Mouse (Mus musculus) heart, embryonic 12.5 days (tissue): ENCODE results near the gene Auts2. TPM values are rescaled to one million over a fixed set of nuclear protein-coding genes. Genes with fewer than 3 reads are reported as not detected.

Experiments
- ATAC-seq: fragments of 200-750 bp; cut with Nextera tagmentation; 2 replicates; pipeline ENCODE4 v1.8.0; 2017; ENCODE audit warnings: moderate TSS enrichment, moderate library complexity; ENCODE audit not compliant: insufficient number of reproducible peaks, low FRiP score
- H3K27ac ChIP-seq: fragments of 300-500 bp; sonication (generic); 2 replicates; pipeline ENCODE4 v1.5.1; 2016; ENCODE audit warnings: mild to moderate bottlenecking, moderate library complexity; ENCODE audit not compliant: poor library complexity, severe bottlenecking
- H3K27me3 ChIP-seq: fragments of 300-500 bp; sonication (generic); replicated peaks from 2 replicates; pipeline ENCODE4 v1.6.1; 2016; ENCODE audit warnings: mild to moderate bottlenecking, moderate library complexity
- H3K36me3 ChIP-seq: fragments of 300-500 bp; sonication (generic); 2 replicates; pipeline ENCODE4 v1.6.1; 2016; ENCODE audit warnings: mild to moderate bottlenecking, moderate library complexity
- H3K4me1 ChIP-seq: fragments of 300-500 bp; sonication (generic); replicated peaks from 2 replicates; pipeline ENCODE4 v1.6.1; 2016; ENCODE audit warnings: mild to moderate bottlenecking
- H3K4me2 ChIP-seq: fragments of 300-500 bp; sonication (generic); 2 replicates; pipeline ENCODE4 v1.6.1; 2016; ENCODE audit warnings: mild to moderate bottlenecking, moderate library complexity
- H3K4me3 ChIP-seq: fragments of 300-500 bp; sonication (generic); 2 replicates; pipeline ENCODE4 v1.5.1; 2016; ENCODE audit warnings: mild to moderate bottlenecking
- H3K9ac ChIP-seq: fragments of 300-500 bp; sonication (generic); 2 replicates; pipeline ENCODE4 v1.6.1; 2016; ENCODE audit warnings: mild to moderate bottlenecking, moderate library complexity
- H3K9me3 ChIP-seq: fragments of 300-500 bp; sonication (generic); replicated peaks from 2 replicates; pipeline ENCODE4 v1.6.1; 2016; ENCODE audit warnings: mild to moderate bottlenecking, moderate library complexity
- WGBS: fragments of 180-500 bp; shearing (Covaris S2); methylation state at CpG from one replicate; pipeline ENCODE4 v1.1.7; 2016; 5-methylcytosine and 5-hydroxymethylcytosine counted together
- polyA plus RNA-seq: library from polyadenylated mRNA; unstranded; fragments of >200 nt; fragmentation: Nextera tagmentation; extraction: Ambion mirVana; gene quantifications from 2 replicates; pipeline ENCODE4 v1.2.1, GENCODE M21; 2016

The Auts2 gene
- polyA plus RNA-seq, 1 experiment from 2014 or later = 25.3 TPM

DNA sequence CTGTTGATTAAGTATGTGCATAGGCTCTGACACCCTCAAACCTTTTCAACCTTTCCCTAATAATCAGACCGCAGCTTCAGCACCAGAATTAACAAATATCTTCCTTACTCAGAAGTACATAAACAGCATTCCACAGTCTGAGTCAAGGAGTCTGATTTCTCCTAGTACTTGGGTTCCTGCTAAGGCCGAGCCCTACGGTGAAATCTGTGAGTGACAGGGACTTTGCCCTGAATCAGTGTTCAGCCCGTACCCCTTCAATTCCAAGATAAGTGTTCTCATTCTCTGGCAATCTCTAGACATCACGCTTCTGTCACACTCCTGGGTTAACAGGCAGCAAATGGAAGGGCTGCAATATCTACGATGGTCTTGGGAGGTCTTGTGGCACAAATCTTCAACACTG lies 226.2 kb downstream of the Auts2 start:
- 42% methylated on average over 6 of the region's 6 CpGs for WGBS
- no peak for ATAC-seq
- Histone ChIP-seq H3K4me2 (no peak overlapping the region), H3K36me3 (no peaks in the 10 kb centered on the region), H3K4me3 (no peak overlapping the region), H3K27me3 (no peaks in the 10 kb centered on the region), H3K27ac (no peak overlapping the region), H3K9ac (no peak overlapping the region), H3K9me3 (no peaks in the 10 kb centered on the region), H3K4me1 (peaks cover 43% of the 10 kb centered on the region)

- Histone ChIP-seq H3K27me3 (no peaks in the 10 kb centered on the region), H3K4me1 (peaks cover 22% of the 10 kb centered on the region), H3K27ac (no peak overlapping the region), H3K4me2 (no peak overlapping the region), H3K9ac (no peak overlapping the region), H3K36me3 (no peaks in the 10 kb centered on the region), H3K4me3 (no peak overlapping the region), H3K9me3 (no peaks in the 10 kb centered on the region)
- ATAC-seq = no peak
- WGBS = 82% methylated on average over 5 of the region's 5 CpGs
These were observed 228.8 kb downstream of the Auts2 start for GRCm38 (mm10) chr5:132314300-132314699.

DNA sequence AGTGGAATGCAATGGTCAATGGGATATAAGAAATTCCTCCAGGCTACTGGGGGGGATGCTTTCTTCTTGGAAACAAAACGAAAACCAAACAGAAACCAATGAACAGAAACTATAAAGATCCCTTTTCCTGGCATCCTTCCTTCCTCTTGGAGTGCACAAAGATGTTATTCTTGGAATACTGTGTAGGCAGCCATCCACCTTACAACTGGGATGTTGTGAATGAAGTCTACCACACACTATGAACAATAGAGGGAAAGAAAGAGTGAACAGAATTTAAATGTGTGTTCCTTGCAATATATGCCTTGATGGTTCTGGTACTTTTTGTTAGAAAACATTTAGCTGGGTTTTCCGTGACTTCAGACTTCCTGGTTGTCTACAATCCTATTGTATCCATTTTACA lies 236.1 kb downstream of the Auts2 start:
- ATAC-seq = no peak
- H3K36me3 ChIP-seq = no peaks in the 10 kb centered on the region
- no peak overlapping the region for H3K4me2 ChIP-seq
- H3K4me3 ChIP-seq = no peak overlapping the region
- H3K9me3 ChIP-seq = no peaks in the 10 kb centered on the region
- no peaks in the 10 kb centered on the region for H3K27me3 ChIP-seq
- H3K4me1 ChIP-seq = 0 out of 2 replicates have a peak, but pooled peaks cover 5% of the 10 kb centered on the region
- 65% methylated on average over 2 of the region's 2 CpGs for WGBS
- no peak overlapping the region for H3K9ac ChIP-seq
- H3K27ac ChIP-seq = no peak overlapping the region

DNA sequence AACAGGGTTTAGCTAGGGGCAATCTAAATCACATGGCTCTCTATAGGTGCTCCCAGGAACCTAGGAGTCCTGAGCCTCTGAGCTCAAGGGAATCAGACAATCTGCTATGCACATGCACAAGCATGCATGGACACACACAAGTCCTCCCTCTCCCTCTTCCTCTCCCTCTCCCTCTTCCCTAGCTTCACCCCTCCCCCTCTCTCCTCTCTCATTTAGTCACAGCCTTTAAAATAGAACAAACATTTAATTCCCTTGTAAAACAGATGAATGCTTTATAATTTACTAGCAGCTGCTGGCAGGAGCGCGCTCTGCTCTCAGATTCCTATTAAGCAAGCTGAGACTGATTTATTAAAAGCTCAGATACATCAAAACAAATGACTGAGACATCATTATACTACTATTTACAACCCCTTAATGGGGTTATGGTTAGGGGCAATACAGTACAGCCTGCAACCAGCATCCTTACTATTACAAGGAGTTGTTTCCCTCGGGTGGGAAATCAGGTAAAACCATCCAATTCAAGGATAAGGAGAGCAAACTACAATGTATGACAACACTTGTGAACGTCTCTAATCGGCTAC lies 237.7 kb downstream of the Auts2 start:
- Histone ChIP-seq H3K4me2 (no peak overlapping the region), H3K4me3 (no peak overlapping the region), H3K9me3 (no peaks in the 10 kb centered on the region), H3K9ac (no peak overlapping the region), H3K27ac (no peak overlapping the region), H3K36me3 (no peaks in the 10 kb centered on the region), H3K27me3 (no peaks in the 10 kb centered on the region), H3K4me1 (0 out of 2 replicates have a peak, but pooled peaks cover 5% of the 10 kb centered on the region)
- 80% methylated on average over 5 of the region's 5 CpGs for WGBS
- no peak for ATAC-seq

DNA sequence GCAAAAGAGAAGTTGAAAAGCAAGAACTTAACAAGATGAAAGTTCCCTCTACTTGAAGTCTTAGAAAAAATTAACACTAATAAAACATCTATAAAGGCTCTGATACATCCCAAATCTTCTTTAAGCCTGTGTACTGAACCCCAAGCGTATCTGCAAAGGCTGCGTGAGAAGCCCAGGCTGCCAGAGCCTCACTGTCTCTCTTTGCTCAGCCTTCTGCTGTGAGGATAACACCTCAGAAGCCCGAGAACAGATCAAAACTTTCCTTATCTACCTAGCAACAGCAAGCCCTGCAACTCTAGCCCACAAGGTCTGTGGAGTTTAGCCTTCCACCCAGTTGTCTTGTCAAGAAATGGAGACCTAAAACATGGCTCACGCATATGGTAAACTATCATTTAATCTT lies 240.4 kb downstream of the Auts2 start:
- Histone ChIP-seq H3K27me3 (no peaks in the 10 kb centered on the region), H3K36me3 (no peaks in the 10 kb centered on the region), H3K9me3 (no peaks in the 10 kb centered on the region), H3K9ac (no peak overlapping the region), H3K4me1 (0 out of 2 replicates have a peak, but pooled peaks cover 5% of the 10 kb centered on the region), H3K4me2 (no peak overlapping the region), H3K27ac (no peak overlapping the region), H3K4me3 (no peak overlapping the region)
- WGBS = 71% methylated on average over 4 of the region's 4 CpGs
- no peak for ATAC-seq

GRCm38 (mm10) chr5:132300794-132301193 lies 242.3 kb downstream of the Auts2 start:
- Histone ChIP-seq H3K27me3 (no peaks in the 10 kb centered on the region), H3K9ac (no peak overlapping the region), H3K4me2 (no peak overlapping the region), H3K4me1 (0 out of 2 replicates have a peak, but pooled peaks cover 5% of the 10 kb centered on the region), H3K36me3 (no peaks in the 10 kb centered on the region), H3K4me3 (no peak overlapping the region), H3K27ac (no peak overlapping the region), H3K9me3 (no peaks in the 10 kb centered on the region)
- 72% methylated on average over 4 of the region's 4 CpGs for WGBS
- no peak for ATAC-seq

GRCm38 (mm10) chr5:132299716-132300115 lies 243.4 kb downstream of the Auts2 start:
- H3K9me3 ChIP-seq = no peaks in the 10 kb centered on the region
- ATAC-seq = no peak
- H3K4me1 ChIP-seq = peaks cover 11% of the 10 kb centered on the region
- H3K4me3 ChIP-seq = no peak overlapping the region
- no peaks in the 10 kb centered on the region for H3K36me3 ChIP-seq
- no peak overlapping the region for H3K9ac ChIP-seq
- WGBS = 73% methylated on average over 4 of the region's 4 CpGs
- no peak overlapping the region for H3K27ac ChIP-seq
- H3K4me2 ChIP-seq = no peak overlapping the region
- H3K27me3 ChIP-seq = no peaks in the 10 kb centered on the region

GRCm38 (mm10) chr5:132298996-132299395 lies 244.1 kb downstream of the Auts2 start:
- no peaks in the 10 kb centered on the region for H3K27me3 ChIP-seq
- no peak overlapping the region for H3K4me3 ChIP-seq
- no peak for ATAC-seq

DNA sequence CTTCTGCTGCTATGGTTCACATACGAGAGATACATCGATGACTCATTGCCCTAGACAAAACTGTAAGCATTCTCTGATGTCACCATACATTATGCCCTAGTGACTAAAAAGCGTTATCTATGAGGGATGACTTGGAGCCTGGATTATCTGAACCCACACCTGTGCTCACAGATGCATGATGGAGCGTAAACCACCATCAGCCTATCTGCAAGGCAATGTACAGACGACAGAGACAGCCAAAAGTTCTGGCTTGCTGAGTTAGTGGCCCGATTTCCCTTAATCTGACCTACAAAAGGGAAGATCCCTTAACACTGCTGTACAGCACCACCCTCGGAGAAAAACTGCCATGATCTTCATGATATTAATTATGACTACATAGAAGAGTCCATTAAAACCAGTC lies 245.8 kb downstream of the Auts2 start:
- no peak for ATAC-seq
- Histone ChIP-seq H3K4me2 (no peak overlapping the region), H3K27me3 (no peaks in the 10 kb centered on the region), H3K9ac (no peak overlapping the region), H3K27ac (no peak overlapping the region), H3K36me3 (no peaks in the 10 kb centered on the region), H3K4me3 (no peak overlapping the region), H3K9me3 (no peaks in the 10 kb centered on the region), H3K4me1 (peaks cover 13% of the 10 kb centered on the region)
- WGBS = 80% methylated on average over 7 of the region's 7 CpGs

More at GRCm38 (mm10) chr5:132298996-132299395, 244.1 kb downstream of the Auts2 start:
- no peak overlapping the region for H3K27ac ChIP-seq
- no peak overlapping the region for H3K4me2 ChIP-seq
- H3K4me1 ChIP-seq = peaks cover 13% of the 10 kb centered on the region
- H3K9ac ChIP-seq = no peak overlapping the region
- no peaks in the 10 kb centered on the region for H3K9me3 ChIP-seq
- H3K36me3 ChIP-seq = no peaks in the 10 kb centered on the region

GRCm38 (mm10) chr5:132294469-132294868 lies 248.7 kb downstream of the Auts2 start:
- H3K4me2 ChIP-seq = no peak overlapping the region
- no peaks in the 10 kb centered on the region for H3K36me3 ChIP-seq
- no peaks in the 10 kb centered on the region for H3K9me3 ChIP-seq
- H3K9ac ChIP-seq = no peak overlapping the region
- H3K4me3 ChIP-seq = no peak overlapping the region
- WGBS = 44% methylated on average over 3 of the region's 3 CpGs
- no peaks in the 10 kb centered on the region for H3K27me3 ChIP-seq
- no peak overlapping the region for H3K27ac ChIP-seq
- H3K4me1 ChIP-seq = peaks cover 36% of the 10 kb centered on the region
- no peak for ATAC-seq

DNA sequence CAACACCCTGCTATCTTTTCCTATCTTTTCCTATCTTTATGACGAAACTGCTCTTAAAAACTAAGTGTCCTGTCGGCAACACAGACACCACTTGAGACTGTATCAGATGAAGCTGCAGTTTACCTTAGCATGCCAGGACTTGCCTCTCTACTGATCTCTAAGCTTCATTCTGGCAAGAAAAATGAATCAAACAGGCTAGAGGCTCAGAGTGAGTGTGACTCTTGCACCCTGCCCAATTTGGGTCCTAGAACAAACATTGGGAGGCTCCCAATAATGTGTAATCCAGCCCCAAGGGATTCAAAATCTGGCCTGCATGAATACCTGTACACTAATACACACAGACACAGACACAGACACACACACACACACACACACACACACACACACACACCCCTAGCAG lies 250.2 kb downstream of the Auts2 start:
- ATAC-seq = no peak
- WGBS = 52% methylated on average over 2 of the region's 2 CpGs

More for the DNA sequence above, 250.2 kb downstream of the Auts2 start:
- no peak overlapping the region for H3K4me3 ChIP-seq
- no peak overlapping the region for H3K9ac ChIP-seq
- H3K9me3 ChIP-seq = no peaks in the 10 kb centered on the region
- no peaks in the 10 kb centered on the region for H3K27me3 ChIP-seq
- no peak overlapping the region for H3K27ac ChIP-seq
- peaks cover 36% of the 10 kb centered on the region for H3K4me1 ChIP-seq
- H3K36me3 ChIP-seq = no peaks in the 10 kb centered on the region
- no peak overlapping the region for H3K4me2 ChIP-seq
